Mouse (Mus musculus) A20 (cell line): ENCODE results near the gene Cbll1.
"Not testable (repeated sequence)": the region's sequence is repeated elsewhere in the genome, so short reads cannot be mapped to it uniquely, and the experiment has no call there.

Experiments used
- DNase-seq: peaks from one replicate; pipeline ENCODE4 v3.0.0-alpha.2; 2011; ENCODE audit warnings: low read depth, low spot score

The Cbll1 gene

DNA sequence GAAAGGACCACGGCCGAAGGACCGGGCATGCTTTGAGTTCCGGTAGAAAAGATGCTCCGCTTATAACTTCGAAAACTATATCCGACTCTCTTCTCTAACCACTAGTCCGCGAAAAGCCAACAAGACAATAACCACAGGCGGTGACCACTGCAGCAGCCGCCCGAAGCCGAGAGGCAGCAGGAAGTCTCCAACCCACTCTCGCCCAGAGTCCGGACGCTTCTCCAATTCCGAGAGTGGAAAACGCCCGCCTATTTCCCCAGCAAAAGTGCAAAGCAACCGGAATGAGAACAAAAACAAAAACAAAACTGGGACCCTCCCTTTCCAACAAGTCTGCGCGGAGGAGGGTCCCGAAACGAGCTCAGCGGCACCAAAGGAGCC, 491 bp downstream of the Cbll1 start:
- DNase-seq: no peak

DNA sequence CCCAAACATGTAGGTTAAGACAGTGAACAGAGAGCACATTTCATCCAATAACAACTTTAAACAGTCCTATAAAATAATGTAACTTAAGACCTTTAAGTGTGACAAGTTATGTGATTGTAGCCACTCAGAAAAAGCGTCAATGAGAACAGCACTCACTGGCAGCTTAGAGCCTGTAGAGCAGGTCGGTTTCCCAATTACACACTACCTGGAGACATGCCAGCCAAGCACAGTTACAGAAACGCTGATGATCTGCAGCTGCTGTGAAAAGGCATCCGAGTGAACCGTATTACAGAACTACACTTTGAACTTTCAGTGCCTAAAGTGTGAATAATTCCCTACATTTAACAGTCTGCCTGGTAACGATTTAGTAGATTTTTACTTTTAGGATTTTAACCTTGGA, 13.0 kb downstream of the Cbll1 start:
- no peak for DNase-seq

DNA sequence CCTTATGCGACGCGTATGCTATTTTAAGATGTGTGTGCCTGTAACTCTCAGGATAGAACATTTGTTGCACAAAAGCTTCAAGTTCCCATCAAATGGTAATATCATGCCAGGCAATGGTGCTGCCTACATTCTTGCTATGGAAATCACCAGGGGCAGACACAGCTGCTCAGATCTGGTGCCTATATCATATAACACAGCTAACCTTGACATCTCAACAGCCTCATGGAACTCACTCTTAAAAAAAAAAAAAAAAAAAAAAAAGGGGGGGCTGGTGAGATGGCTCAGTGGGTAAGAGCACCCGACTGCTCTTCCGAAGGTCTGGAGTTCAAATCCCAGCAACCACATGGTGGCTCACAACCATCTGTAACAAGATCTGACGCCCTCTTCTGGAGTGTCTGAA, 21.2 kb downstream of the Cbll1 start:
- DNase-seq: not testable (repeated sequence)

DNA sequence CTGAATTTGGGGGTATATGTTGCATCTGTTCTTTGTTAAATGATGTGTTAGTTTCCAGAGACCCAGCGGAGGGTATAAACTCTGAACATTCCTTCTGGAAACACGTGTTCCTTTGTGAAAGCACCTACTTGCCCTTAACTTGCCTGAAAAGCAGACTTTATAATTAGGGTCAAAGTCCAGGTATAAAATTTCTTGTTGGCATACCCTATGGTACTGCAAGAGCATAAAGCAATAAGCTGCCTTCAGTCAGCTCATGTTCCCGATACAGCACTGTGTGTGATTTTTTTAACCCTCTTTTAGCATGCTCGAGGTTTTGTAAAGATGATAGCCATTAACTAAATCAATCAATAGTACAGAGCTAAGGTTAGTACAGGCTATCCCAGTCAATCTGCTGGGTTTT, 36.8 kb downstream of the Cbll1 start:
- no peak for DNase-seq

DNA sequence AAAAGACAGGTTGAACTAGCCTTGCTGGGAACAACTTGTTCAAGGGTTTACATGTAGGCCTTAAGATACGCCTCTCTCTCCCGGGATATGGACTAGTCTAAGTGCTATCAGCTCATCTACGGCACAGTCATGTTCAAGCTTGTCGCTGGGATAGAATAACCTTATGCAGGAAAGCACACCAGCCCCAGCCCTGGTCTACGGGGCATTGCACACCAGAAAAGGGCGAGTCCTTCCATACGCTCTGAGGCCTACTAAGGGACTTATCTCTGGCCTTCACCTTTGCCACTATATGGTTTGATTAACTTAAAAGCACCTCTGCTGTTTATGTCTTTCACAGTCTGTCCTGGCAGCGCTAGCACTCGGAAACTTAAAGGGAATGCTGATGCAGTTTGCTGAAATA, 38.0 kb downstream of the Cbll1 start:
- no peak for DNase-seq

DNA sequence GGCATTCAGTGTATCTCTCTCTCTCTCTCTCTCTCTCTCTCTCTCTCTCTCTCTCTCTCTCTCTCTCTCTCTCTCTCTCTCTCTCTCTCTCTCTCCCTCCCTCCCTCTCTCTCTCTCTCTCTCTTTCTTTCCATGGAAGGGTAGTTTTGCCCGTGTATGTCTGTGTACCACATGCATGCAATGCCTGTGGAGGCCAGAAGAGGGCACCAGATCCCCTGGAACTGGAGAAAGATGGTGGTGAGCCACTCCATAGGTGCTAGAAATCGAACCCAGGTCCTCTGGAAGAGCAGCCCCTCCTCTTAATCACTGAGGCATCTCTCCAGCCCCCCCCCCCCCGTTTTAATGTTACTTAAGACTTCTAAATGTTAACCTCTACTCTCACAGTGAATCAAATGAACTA, 39.1 kb downstream of the Cbll1 start:
- peak; percentile 27 for DNase-seq

DNA sequence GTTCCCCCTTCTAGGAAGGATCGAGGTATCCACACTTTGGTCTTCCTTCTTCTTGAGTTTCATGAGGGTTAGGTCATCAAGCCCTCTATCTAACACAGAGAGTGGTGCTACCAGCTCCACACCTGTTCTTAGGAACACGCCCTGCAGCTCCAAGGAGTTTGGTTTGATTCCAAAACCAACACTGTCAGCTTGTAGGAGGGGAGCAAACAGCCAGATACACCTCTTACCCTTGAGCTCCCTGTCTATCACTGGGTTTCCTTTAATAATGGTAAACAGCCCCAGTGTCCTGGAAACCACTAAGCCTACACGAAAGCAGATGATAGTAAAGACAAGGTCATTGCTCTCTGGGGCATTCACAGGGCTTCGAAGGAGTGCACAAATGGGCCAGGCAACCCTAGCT, 40.9 kb downstream of the Cbll1 start:
- no peak for DNase-seq

DNA sequence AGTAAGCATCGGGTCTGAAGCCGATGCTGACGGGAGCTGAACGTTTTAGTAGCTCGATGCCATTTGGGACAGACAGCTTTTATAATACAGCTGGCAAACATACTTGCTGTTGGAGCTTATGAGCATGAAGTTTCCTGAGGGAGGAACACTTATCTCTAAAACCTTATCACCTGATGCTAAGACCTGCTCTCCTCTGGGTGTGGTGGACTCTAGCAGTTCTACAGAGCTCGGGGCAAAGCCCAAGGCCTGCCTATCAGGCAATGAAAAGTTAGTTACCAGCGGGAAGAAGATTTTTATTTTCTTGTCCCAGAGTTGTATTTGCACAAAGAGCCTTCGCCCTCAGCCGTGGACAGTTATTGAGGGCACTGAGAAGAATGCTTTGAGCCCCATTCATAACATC, 43.1 kb downstream of the Cbll1 start:
- DNase-seq: no peak

DNA sequence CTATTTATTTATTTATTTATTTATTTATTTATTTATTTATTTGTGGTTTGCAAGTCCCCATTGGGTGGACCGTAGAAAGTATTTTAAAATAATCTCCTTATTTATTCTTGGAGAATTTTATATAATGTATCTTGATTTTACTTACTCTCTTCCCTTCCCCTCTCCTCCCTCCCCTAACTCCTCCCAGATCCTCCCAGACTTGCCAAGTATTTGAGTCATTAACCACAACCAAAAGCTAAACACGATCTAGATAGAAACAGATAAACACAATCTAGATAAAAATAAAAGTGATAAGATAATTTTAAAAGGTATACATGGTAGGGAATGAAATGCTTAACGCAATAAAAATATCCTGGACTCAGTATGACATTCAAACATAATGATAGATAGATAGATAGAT, 50.1 kb downstream of the Cbll1 start:
- no peak for DNase-seq

DNA sequence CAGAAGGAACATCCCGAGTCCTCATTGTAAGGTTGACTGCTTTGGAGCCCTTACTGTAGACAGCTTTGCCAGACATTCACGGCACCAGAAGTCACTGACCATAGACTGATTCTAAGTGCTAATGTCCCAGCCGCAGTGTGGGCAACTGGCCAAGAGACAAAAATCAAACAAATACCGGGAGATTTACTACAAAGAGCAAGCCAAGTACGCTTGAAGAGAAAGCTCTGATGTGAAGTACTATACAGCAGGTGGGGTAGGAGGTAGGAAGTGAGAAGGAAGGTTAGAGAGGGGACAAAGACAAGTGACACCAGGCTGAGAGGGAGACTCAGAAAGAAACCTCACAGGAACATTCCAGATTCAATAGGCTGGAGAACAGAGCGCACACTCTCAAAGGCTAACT, 54.6 kb downstream of the Cbll1 start:
- peak; percentile 38 for DNase-seq

DNA sequence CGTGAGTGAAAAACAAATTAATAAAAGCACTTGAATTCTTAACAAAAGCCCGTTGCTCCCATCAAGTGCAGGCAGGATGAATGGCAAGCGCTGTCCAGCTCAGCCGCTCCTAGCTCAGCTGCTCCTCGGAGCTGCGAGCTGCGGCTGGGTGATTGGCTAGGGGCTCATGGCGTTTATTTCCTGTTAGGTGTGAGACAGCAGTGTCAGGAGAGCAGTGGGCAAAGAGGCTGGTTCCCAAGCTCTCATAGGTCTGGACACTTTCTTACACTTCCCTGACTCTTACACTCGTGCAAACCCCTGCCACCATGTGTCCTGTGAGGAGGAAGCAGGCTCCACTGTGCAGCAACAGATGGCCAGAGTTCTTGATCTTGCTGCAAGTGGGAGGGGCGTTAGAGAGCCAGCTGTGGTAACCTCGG, 55.3 kb downstream of the Cbll1 start:
- DNase-seq: peak; percentile 57

DNA sequence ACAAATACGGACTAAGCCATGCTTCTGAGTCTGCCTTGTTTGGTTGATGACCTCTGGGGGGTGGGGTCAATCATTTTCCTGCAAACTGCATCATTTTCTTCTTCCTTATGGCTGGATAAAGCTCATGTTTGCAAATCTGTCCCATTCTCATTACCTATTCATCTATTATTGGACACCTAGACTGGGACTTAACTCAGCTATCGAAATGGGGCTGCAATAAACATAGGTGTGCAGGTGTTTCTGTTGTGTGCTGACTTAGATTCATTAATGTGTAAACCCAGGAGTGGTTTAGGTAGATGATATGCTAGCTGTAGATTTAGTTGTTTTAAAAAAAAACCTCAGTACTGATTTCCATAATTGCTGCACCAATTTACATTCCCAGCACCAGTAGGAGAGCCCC, 59.8 kb downstream of the Cbll1 start:
- DNase-seq: no peak

DNA sequence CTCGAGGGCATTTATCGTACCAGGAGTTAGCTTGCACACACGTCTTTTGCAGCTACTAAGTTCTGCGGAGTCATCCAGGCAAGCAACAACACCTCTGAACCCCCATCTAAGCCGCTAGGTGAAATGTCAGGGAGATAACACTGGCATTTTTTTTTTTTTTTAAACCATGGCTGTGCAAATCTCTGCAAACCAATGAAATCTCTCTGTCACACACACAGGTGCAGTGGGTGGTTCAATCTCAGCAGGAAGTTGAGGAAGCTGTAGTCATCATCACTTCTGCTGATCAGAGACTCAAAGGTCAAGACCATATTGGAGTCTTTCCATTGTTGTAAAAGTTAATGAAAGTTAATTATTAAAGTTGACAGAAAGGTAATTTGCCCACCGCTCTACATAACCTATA, 61.6 kb downstream of the Cbll1 start:
- DNase-seq: no peak
